Mouse (Mus musculus) CH12.LX (cell line): ENCODE data around the gene Cog1. TPM values are rescaled to one million over a fixed set of nuclear protein-coding genes. Genes with fewer than 3 reads are reported as not detected.

Experiments
- DNase-seq: peaks from one replicate; pipeline ENCODE4 v3.0.0-alpha.2; 2013; ENCODE audit errors: extremely low read depth
- H3K27ac ChIP-seq: 2 replicates; pipeline ENCODE4 v1.5.1; 2012; ENCODE audit warnings: low read depth, mild to moderate bottlenecking, control low read depth, moderate library complexity; ENCODE audit not compliant: insufficient read depth
- H3K27me3 ChIP-seq: replicated peaks from 2 replicates; pipeline ENCODE3; 2012; ENCODE audit warnings: inconsistent platforms
- H3K36me3 ChIP-seq, 2 experiments: replicated peaks in 1 of 2; 2 replicates each; pipeline versions ENCODE3 to v1.6.1; 2012; ENCODE audit warnings: inconsistent platforms in 1 of 2, low read length in 1 of 2, mild to moderate bottlenecking in 1 of 2, mixed read lengths in 1 of 2, moderate library complexity in 1 of 2; ENCODE audit not compliant: control insufficient read depth in 1 of 2, insufficient read depth in 1 of 2
- H3K4me1 ChIP-seq, 2 experiments: 2 replicates each; pipeline ENCODE4 v1.6.1; 2012; ENCODE audit warnings: inconsistent platforms in 1 of 2, moderate library complexity in 1 of 2; ENCODE audit not compliant: insufficient read depth in 2 of 2, control insufficient read depth in 1 of 2
- H3K4me2 ChIP-seq: 2 replicates; pipeline ENCODE4 v1.6.1; 2012; ENCODE audit warnings: low read depth, mild to moderate bottlenecking, control low read depth; ENCODE audit not compliant: poor library complexity, insufficient read depth, severe bottlenecking
- H3K4me3 ChIP-seq, 3 experiments: fragments of 150-350 bp in 1 of 3; sonication (generic) in 1 of 3; replicated peaks in 1 of 3; 2 replicates each; pipeline versions ENCODE3 to v1.5.1; 2011 to 2012; ENCODE audit warnings: low read depth in 2 of 3, low read length in 2 of 3, mild to moderate bottlenecking in 2 of 3, moderate library complexity in 2 of 3, control low read depth in 1 of 3, improper control_type of control experiment in 1 of 3, inconsistent platforms in 1 of 3, mixed read lengths in 1 of 3; ENCODE audit not compliant: poor library complexity in 1 of 3
- H3K79me2 ChIP-seq: replicated peaks from 2 replicates; pipeline ENCODE4 v1.6.1; 2012; ENCODE audit warnings: mild to moderate bottlenecking, moderate library complexity; ENCODE audit not compliant: control insufficient read depth, poor library complexity, insufficient read depth, severe bottlenecking; ENCODE audit errors: extremely low read depth
- H3K9ac ChIP-seq: 2 replicates; pipeline ENCODE4 v1.6.1; 2012; ENCODE audit warnings: low read depth, mild to moderate bottlenecking, control low read depth, moderate library complexity; ENCODE audit not compliant: insufficient read depth
- H3K9me3 ChIP-seq: replicated peaks from 2 replicates; pipeline ENCODE3; 2012; ENCODE audit warnings: low read length, inconsistent platforms, mixed read lengths
- CHD1 ChIP-seq: IDR thresholded peaks from 2 replicates; pipeline ENCODE4 v1.6.1; 2012; ENCODE audit warnings: low read depth, low read length, improper control_type of control experiment, inconsistent platforms
- ELF1 ChIP-seq: IDR thresholded peaks from 2 replicates; pipeline ENCODE4 v1.6.1; 2014; ENCODE audit warnings: low read depth, mild to moderate bottlenecking, inconsistent platforms, low read length, improper control_type of control experiment
- GABPA ChIP-seq: IDR thresholded peaks from 2 replicates; pipeline ENCODE4 v1.6.1; 2012; ENCODE audit warnings: low read depth, low read length, improper control_type of control experiment, inconsistent platforms; ENCODE audit not compliant: insufficient replicate concordance
- HCFC1 ChIP-seq: IDR thresholded peaks from 2 replicates; pipeline ENCODE4 v1.6.1; 2012; ENCODE audit warnings: low read depth, mild to moderate bottlenecking, inconsistent platforms, low read length, improper control_type of control experiment
- IRF4 ChIP-seq: IDR thresholded peaks from 2 replicates; pipeline ENCODE4 v1.6.1; 2014; ENCODE audit warnings: low read depth, mild to moderate bottlenecking, inconsistent platforms, low read length, improper control_type of control experiment
- JUN ChIP-seq: IDR thresholded peaks from 2 replicates; pipeline ENCODE4 v1.6.1; 2011; ENCODE audit warnings: low read depth, mild to moderate bottlenecking, low read length, improper control_type of control experiment, moderate library complexity; ENCODE audit not compliant: insufficient read depth
- JUND ChIP-seq: conservative IDR thresholded peaks from 2 replicates; pipeline ENCODE4 v1.6.1; 2011; ENCODE audit warnings: low read depth, low read length, improper control_type of control experiment
- MAX ChIP-seq: IDR thresholded peaks from 2 replicates; pipeline ENCODE4 v1.6.1; 2011; ENCODE audit warnings: low read length, improper control_type of control experiment
- MAZ ChIP-seq: IDR thresholded peaks from 2 replicates; pipeline ENCODE4 v1.6.1; 2012; ENCODE audit warnings: low read depth, mild to moderate bottlenecking, inconsistent platforms, low read length, improper control_type of control experiment, moderate library complexity
- MEF2A ChIP-seq: IDR thresholded peaks from 2 replicates; pipeline ENCODE4 v1.6.1; 2014; ENCODE audit warnings: low read depth, mild to moderate bottlenecking, inconsistent platforms, low read length, improper control_type of control experiment, borderline replicate concordance
- MYC ChIP-seq: IDR thresholded peaks from 2 replicates; pipeline ENCODE4 v1.6.1; 2011; ENCODE audit warnings: low read depth, mild to moderate bottlenecking, improper control_type of control experiment, low read length
- NELFE ChIP-seq: IDR thresholded peaks from 2 replicates; pipeline ENCODE4 v1.6.1; 2011; ENCODE audit warnings: low read depth, low read length, improper control_type of control experiment
- POLR2A ChIP-seq: IDR thresholded peaks from 2 replicates; pipeline ENCODE4 v1.6.1; 2011; ENCODE audit warnings: low read depth, mild to moderate bottlenecking, improper control_type of control experiment, low read length
- UBTF ChIP-seq: IDR thresholded peaks from 2 replicates; pipeline ENCODE4 v1.6.1; 2012; ENCODE audit warnings: low read depth, mild to moderate bottlenecking, inconsistent platforms, low read length, improper control_type of control experiment, moderate library complexity
- USF2 ChIP-seq: conservative IDR thresholded peaks from 2 replicates; pipeline ENCODE4 v1.6.1; 2011; ENCODE audit warnings: low read depth, low read length, improper control_type of control experiment
- ZKSCAN1 ChIP-seq: IDR thresholded peaks from 2 replicates; pipeline ENCODE4 v1.6.1; 2012; ENCODE audit warnings: low read depth, inconsistent platforms, low read length, improper control_type of control experiment, borderline replicate concordance
- ZNF384 ChIP-seq: IDR thresholded peaks from 2 replicates; pipeline ENCODE4 v1.6.1; 2012; ENCODE audit warnings: low read depth, low read length, improper control_type of control experiment, inconsistent platforms
- dilution Hi-C: fragments of 300-500 bp; cut with MboI; formaldehyde crosslinking; loops from 2 replicates; pipeline ENCODE4 v1.14.3; 2020; ENCODE audit warnings: low sequenced_read_pairs; ENCODE audit not compliant: extremely low pct_unique_long_range_greater_than_20kb, extremely low pct_ligation_motif_present
- in situ Hi-C: fragments of 300-500 bp; cut with MboI; formaldehyde crosslinking; loops from 3 replicates; pipeline ENCODE4 v1.14.3; 2019; ENCODE audit warnings: low sequenced_read_pairs, low pct_ligation_motif_present, low pct_unique_long_range_greater_than_20kb, mixed read lengths
- polyA plus RNA-seq: library from polyadenylated mRNA; unstranded; fragments of >175 nt; gene quantifications from 2 replicates; pipeline ENCODE4 v1.2.1, GENCODE M21; 2012; ENCODE audit warnings: low read depth; ENCODE audit not compliant: insufficient read length
- total RNA-seq, 2 experiments: library from RNA; depleted of rRNA; stranded (reverse); fragments of 300-350 nt in 1 of 2; fragments of >200 nt in 1 of 2; gene quantifications; 2 replicates each; pipeline ENCODE4 v1.2.3; 2012 to 2014

Gene Cog1
- total and polyA plus RNA-seq, 3 experiments = 15.8 to 38.6 (median 28.2) TPM

DNA sequence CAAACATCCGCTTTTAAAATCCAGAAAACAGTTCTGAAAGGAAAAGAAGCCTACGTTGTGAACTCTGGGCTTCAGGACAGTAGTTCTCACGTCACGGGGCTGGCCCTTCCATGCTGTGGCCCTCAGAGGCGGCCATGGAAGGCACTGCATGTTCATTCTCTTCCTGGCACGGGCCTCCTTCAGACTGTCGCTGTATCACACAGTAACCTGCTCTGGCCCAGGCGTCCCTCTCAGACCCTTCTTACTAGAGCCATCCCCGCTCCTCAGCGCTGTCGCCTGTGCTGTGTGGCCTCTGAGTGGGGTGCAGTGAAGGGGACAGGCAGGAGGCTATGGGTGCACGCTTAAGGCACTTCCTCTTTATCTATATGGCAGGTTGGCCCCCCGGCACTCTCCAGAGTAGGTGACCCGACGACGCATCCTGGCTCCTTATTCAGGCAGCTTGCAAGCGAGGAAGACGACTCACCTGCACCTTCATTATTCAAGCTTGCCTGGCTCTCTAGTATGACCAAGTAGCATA, 12.9 kb downstream of the Cog1 start:
- peaks cover 68 to 85% of the 10 kb centered on the region in 2 experiments for H3K36me3 ChIP-seq

DNA sequence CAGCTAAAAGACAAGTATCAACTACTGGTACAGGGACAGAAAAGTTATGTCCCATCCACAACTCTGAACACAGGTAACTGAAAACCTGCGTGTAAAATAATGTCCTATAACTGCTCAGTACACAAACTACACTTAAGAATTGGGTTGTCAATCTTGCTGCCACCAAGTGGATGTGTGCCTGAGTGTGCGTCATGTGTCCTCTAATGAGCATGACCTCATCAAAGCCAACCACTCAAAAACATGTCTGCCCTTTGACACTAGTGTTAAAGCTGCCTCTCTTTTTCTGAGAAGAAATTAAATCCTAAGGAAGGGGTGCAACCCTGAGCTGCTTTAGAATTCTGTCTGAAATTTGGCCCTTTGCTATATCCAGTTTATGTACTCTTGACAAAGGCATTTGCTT, 15.3 kb downstream of the Cog1 start:
- peaks cover 16% of the 10 kb centered on the region for H3K79me2 ChIP-seq
- H3K27ac ChIP-seq = no peak overlapping the region
- H3K9me3 ChIP-seq = no peaks in the 10 kb centered on the region
- H3K4me2 ChIP-seq = no peak overlapping the region
- peaks cover 0 to 28% of the 10 kb centered on the region in 2 experiments; a peak in 2 of 4 replicates for H3K4me1 ChIP-seq
- DNase-seq = no peak
- dilution Hi-C loops (no loop called here), in situ Hi-C loops (no loop called here)
- H3K27me3 ChIP-seq = no peaks in the 10 kb centered on the region
- no peak overlapping the region for H3K9ac ChIP-seq
- peaks cover 66 to 86% of the 10 kb centered on the region in 2 experiments for H3K36me3 ChIP-seq
- no peak overlapping the region for H3K4me3 ChIP-seq
- TF ChIP-seq MEF2A = no peak
- TF ChIP-seq JUND = no peak
- no peak for TF ChIP-seq NELFE
- no peak for TF ChIP-seq IRF4
- TF ChIP-seq ZNF384 = no peak
- no peak for TF ChIP-seq HCFC1
- no peak for TF ChIP-seq CHD1
- no peak for TF ChIP-seq JUN
- no peak for TF ChIP-seq POLR2A
- TF ChIP-seq ZKSCAN1 = no peak

More for the DNA sequence above, 12.9 kb downstream of the Cog1 start:
- Histone ChIP-seq H3K4me2 (no peak overlapping the region), H3K27me3 (no peaks in the 10 kb centered on the region), H3K79me2 (0 out of 2 replicates have a peak, but pooled peaks cover 10% of the 10 kb centered on the region), H3K4me1 (peaks cover 0 to 32% of the 10 kb centered on the region in 2 experiments; a peak in 2 of 4 replicates), H3K4me3 (no peak overlapping the region), H3K9me3 (no peaks in the 10 kb centered on the region), H3K9ac (no peak overlapping the region), H3K27ac (no peak overlapping the region)
- dilution Hi-C loops (no loop called here), in situ Hi-C loops (no loop called here)
- TF ChIP-seq ZNF384 = no peak
- no peak for TF ChIP-seq GABPA
- no peak for TF ChIP-seq MYC
- no peak for TF ChIP-seq CHD1
- no peak for TF ChIP-seq JUND
- no peak for TF ChIP-seq MAZ
- TF ChIP-seq UBTF = no peak
- TF ChIP-seq MAX = no peak
- TF ChIP-seq ELF1 = no peak
- TF ChIP-seq USF2 = no peak
- DNase-seq = no peak
